Mouse (Mus musculus) forebrain, embryonic 14.5 days (tissue): ENCODE data around the gene Mvp. TPM values are rescaled to one million over a fixed set of nuclear protein-coding genes. Genes with fewer than 3 reads are reported as not detected.

Experiments used
- ATAC-seq: fragments of 200-750 bp; cut with Nextera tagmentation; 2 replicates; pipeline ENCODE4 v1.8.0; 2017; ENCODE audit warnings: mild to moderate bottlenecking, moderate library complexity
- DNase-seq: peaks from one replicate; pipeline ENCODE4 v3.0.0-alpha.2; 2015; ENCODE audit warnings: low spot score
- H3K27ac ChIP-seq: fragments of 300-500 bp; sonication (generic); 2 replicates; pipeline ENCODE4 v1.5.1; 2014; ENCODE audit warnings: low read depth, mild to moderate bottlenecking, control low read depth, low read length, moderate library complexity
- H3K27me3 ChIP-seq: fragments of 300-500 bp; sonication (generic); replicated peaks from 2 replicates; pipeline ENCODE4 v1.6.1; 2014; ENCODE audit warnings: low read length, control low read depth, mixed read lengths; ENCODE audit not compliant: control insufficient read depth, insufficient read depth
- H3K36me3 ChIP-seq: fragments of 300-500 bp; sonication (generic); 2 replicates; pipeline ENCODE4 v1.6.1; 2014; ENCODE audit warnings: low read length, control low read depth; ENCODE audit not compliant: control insufficient read depth, insufficient read depth
- H3K4me1 ChIP-seq: fragments of 300-500 bp; sonication (generic); 2 replicates; pipeline ENCODE4 v1.6.1; 2014; ENCODE audit warnings: antibody characterized with exemption, low read length, control low read depth; ENCODE audit not compliant: control insufficient read depth, insufficient read depth
- H3K4me2 ChIP-seq: fragments of 300-500 bp; sonication (generic); 2 replicates; pipeline ENCODE4 v1.6.1; 2014; ENCODE audit warnings: mild to moderate bottlenecking, control low read depth, low read length
- H3K4me3 ChIP-seq: fragments of 300-500 bp; sonication (generic); 2 replicates; pipeline ENCODE4 v1.5.1; 2014; ENCODE audit warnings: low read depth, low read length, control low read depth
- H3K9ac ChIP-seq: fragments of 300-500 bp; sonication (generic); 2 replicates; pipeline ENCODE4 v1.6.1; 2014; ENCODE audit warnings: mild to moderate bottlenecking, low read length, control low read depth, moderate library complexity
- H3K9me3 ChIP-seq: fragments of 300-500 bp; sonication (generic); replicated peaks from 2 replicates; pipeline ENCODE4 v1.6.1; 2016; ENCODE audit warnings: low read length, control low read depth, mixed read lengths; ENCODE audit not compliant: control insufficient read depth
- WGBS: fragments of 180-500 bp; shearing (Covaris S2); extraction: QIAGEN DNeasy Blood & Tissue Kit; methylation state at CpG from one replicate; pipeline ENCODE4 v1.1.7; 2014; 5-methylcytosine and 5-hydroxymethylcytosine counted together
- polyA plus RNA-seq: library from polyadenylated mRNA; unstranded; fragments of >200 nt; fragmentation: Nextera tagmentation; extraction: Ambion mirVana; gene quantifications from 2 replicates; pipeline ENCODE4 v1.2.1, GENCODE M21; 2014

Gene Mvp
- polyA plus RNA-seq, 1 experiment from 2014 or later, result 1.8 TPM

DNA sequence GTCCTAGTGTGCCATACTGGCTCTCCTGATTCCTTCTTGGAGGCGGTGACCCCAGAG is 38.7 kb downstream of the Mvp start, which contains the start of gene Cdipt:
Gene Cdipt (plus strand): TSS at position 22 of the 57 bp plus-strand sequence.
- Histone ChIP-seq H3K4me3 (peak within 1 kb of the TSS; percentile 100), H3K4me2 (peak within 1 kb of the TSS; percentile 57), H3K27ac (peak within 1 kb of the TSS; percentile 97), H3K9ac (peak within 1 kb of the TSS; percentile 98), H3K36me3 (peaks cover 30% of the 10 kb centered on the region), H3K4me1 (peaks cover 7% of the 10 kb centered on the region), H3K9me3 (no peaks in the 10 kb centered on the region), H3K27me3 (no peaks in the 10 kb centered on the region)
- no peak for ATAC-seq
- 0% methylated on average over 1 of the region's 1 CpGs for WGBS
- no peak for DNase-seq

GRCm38 (mm10) chr7:126975493-126975892 is 38.9 kb downstream of the Mvp start:
- Histone ChIP-seq H3K27ac (no peak overlapping the region), H3K36me3 (peaks cover 30% of the 10 kb centered on the region), H3K4me3 (peak overlapping the region; percentile 100; the same call in 1 of the 2 replicates), H3K9me3 (no peaks in the 10 kb centered on the region), H3K4me2 (peak overlapping the region; percentile 57; the same call in 1 of the 2 replicates), H3K9ac (0 out of 2 replicates have a peak overlapping the region, but pooled peaks have one; percentile 26), H3K4me1 (peaks cover 7% of the 10 kb centered on the region), H3K27me3 (no peaks in the 10 kb centered on the region)
- no peak for ATAC-seq
- WGBS, result 13% methylated on average over 8 of the region's 8 CpGs
- no peak for DNase-seq

- Histone ChIP-seq H3K27me3 (0 out of 2 replicates have a peak, but pooled peaks cover 5% of the 10 kb centered on the region), H3K4me2 (no peak overlapping the region), H3K9me3 (no peaks in the 10 kb centered on the region), H3K9ac (no peak overlapping the region), H3K27ac (no peak overlapping the region), H3K4me1 (no peaks in the 10 kb centered on the region), H3K36me3 (peaks cover 32% of the 10 kb centered on the region), H3K4me3 (no peak overlapping the region)
- ATAC-seq (no peak), DNase-seq (no peak)
- WGBS, result 59% methylated on average over 6 of the region's 6 CpGs
These were observed 47.1 kb downstream of the Mvp start for GRCm38 (mm10) chr7:126967361-126967760.

- no peaks in the 10 kb centered on the region for H3K4me1 ChIP-seq
- no peaks in the 10 kb centered on the region for H3K9me3 ChIP-seq
- H3K36me3 ChIP-seq, result peaks cover 44% of the 10 kb centered on the region
- DNase-seq (no peak), ATAC-seq (no peak)
- 0 out of 2 replicates have a peak, but pooled peaks cover 9% of the 10 kb centered on the region for H3K27me3 ChIP-seq
- no peak overlapping the region for H3K4me3 ChIP-seq
- no peak overlapping the region for H3K9ac ChIP-seq
- no peak overlapping the region for H3K4me2 ChIP-seq
- WGBS, result 57% methylated on average over 3 of the region's 3 CpGs
- H3K27ac ChIP-seq, result no peak overlapping the region
These were observed 48.9 kb downstream of the Mvp start for GRCm38 (mm10) chr7:126965568-126965967.

DNA sequence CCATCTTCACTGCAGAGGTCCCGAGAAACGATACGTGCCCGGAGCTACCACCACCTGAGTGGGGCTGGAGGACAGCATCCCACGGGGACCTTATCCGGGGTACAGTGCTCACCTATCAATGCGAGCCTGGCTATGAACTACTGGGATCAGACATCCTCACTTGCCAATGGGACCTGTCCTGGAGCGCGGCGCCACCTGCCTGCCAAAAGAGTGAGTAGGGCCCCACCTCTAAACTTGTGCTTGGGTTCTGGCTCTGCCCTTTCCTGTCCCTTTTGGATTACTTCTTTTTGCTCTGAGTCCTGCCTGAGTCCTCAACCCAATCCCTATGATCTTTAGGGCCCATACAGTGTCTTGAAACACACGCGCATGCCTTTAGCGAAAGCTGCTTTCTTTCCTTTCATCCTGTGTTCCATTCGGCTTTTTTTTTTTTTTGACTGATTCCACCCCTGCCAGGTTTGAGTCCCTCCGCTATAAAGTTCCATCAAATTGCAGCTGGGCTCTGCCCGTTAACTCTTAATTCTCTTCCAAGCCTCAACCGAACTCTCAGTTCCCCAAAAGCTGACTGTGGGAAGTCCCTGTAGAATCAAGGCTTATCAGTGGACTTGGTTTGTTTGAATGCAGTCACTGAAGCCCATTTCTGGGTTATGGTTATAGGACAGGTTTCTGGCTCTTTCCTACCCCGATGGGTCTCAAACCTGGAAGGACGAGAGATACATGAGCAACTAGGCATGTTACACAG is 50.7 kb downstream of the Mvp start:
- DNase-seq (peak; percentile 30), ATAC-seq (no peak)
- Histone ChIP-seq H3K27ac (no peak overlapping the region), H3K27me3 (0 out of 2 replicates have a peak, but pooled peaks cover 9% of the 10 kb centered on the region), H3K9ac (no peak overlapping the region), H3K4me3 (no peak overlapping the region), H3K9me3 (no peaks in the 10 kb centered on the region), H3K4me2 (no peak overlapping the region), H3K36me3 (peaks cover 56% of the 10 kb centered on the region), H3K4me1 (no peaks in the 10 kb centered on the region)
- 27% methylated on average over 19 of the region's 19 CpGs for WGBS

- no peaks in the 10 kb centered on the region for H3K4me1 ChIP-seq
- H3K9me3 ChIP-seq, result no peaks in the 10 kb centered on the region
- H3K4me2 ChIP-seq, result no peak overlapping the region
- H3K36me3 ChIP-seq, result peaks cover 45% of the 10 kb centered on the region
- 94% methylated on average over 4 of the region's 4 CpGs for WGBS
- H3K4me3 ChIP-seq, result no peak overlapping the region
- H3K27me3 ChIP-seq, result 0 out of 2 replicates have a peak, but pooled peaks cover 9% of the 10 kb centered on the region
- no peak overlapping the region for H3K9ac ChIP-seq
- ATAC-seq, result no peak
- no peak for DNase-seq
- H3K27ac ChIP-seq, result no peak overlapping the region
These were observed 52.5 kb downstream of the Mvp start for GRCm38 (mm10) chr7:126961965-126962364.

DNA sequence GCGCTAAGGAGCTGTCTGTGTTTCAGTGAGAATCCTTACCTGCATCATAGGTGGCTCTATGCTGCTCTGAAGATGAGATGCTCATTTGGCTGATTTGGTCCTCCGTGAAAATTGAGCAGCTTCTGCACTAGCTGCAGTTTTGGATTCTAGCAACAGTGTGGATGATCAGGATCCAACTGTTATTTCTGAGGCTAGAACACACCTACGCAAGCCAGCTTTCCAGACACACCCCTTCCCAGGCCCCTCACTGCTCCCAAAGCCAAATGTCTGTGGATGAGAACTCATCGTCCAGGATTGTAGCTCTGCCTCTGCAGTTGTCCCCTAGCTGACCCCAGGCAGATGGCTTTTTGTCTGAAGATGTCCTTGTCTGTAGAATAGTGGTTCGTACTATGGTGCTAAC is 53.3 kb downstream of the Mvp start:
- DNase-seq (no peak), ATAC-seq (no peak)
- H3K9me3 ChIP-seq, result no peaks in the 10 kb centered on the region
- H3K9ac ChIP-seq, result no peak overlapping the region
- H3K4me2 ChIP-seq, result no peak overlapping the region
- H3K27ac ChIP-seq, result no peak overlapping the region
- 88% methylated on average over 5 of the region's 5 CpGs for WGBS
- H3K27me3 ChIP-seq, result 0 out of 2 replicates have a peak, but pooled peaks cover 9% of the 10 kb centered on the region
- H3K36me3 ChIP-seq, result peaks cover 45% of the 10 kb centered on the region
- H3K4me3 ChIP-seq, result no peak overlapping the region
- H3K4me1 ChIP-seq, result no peaks in the 10 kb centered on the region

DNA sequence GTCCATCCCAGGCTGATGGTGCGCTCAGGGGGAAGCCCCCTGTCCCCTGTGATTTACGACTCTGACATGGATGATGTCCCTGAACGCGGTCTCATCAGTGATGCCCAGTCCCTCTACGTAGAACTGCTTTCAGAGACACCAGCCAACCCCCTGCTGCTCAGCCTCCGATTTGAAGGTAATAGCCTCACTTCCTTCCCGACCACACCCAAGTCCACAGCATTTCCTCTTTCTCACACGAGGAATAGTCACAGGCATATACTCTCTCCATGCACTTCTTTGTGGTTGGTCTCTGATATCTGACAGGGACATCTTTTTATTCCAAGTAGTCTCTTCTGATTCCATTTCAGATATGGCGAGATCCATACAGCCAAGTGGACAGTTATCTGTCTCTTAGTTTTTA is 54.6 kb downstream of the Mvp start:
- Histone ChIP-seq H3K9ac (no peak overlapping the region), H3K9me3 (no peaks in the 10 kb centered on the region), H3K27me3 (0 out of 2 replicates have a peak, but pooled peaks cover 9% of the 10 kb centered on the region), H3K27ac (no peak overlapping the region), H3K4me1 (no peaks in the 10 kb centered on the region), H3K4me2 (no peak overlapping the region), H3K36me3 (peaks cover 42% of the 10 kb centered on the region), H3K4me3 (no peak overlapping the region)
- no peak for DNase-seq
- no peak for ATAC-seq
- 77% methylated on average over 9 of the region's 9 CpGs for WGBS

- H3K4me3 ChIP-seq, result no peak overlapping the region
- DNase-seq (no peak), ATAC-seq (no peak)
- H3K4me1 ChIP-seq, result peaks cover 11% of the 10 kb centered on the region
- H3K27me3 ChIP-seq, result no peaks in the 10 kb centered on the region
- WGBS, result 60% methylated on average over 3 of the region's 3 CpGs
- no peaks in the 10 kb centered on the region for H3K9me3 ChIP-seq
- peaks cover 14% of the 10 kb centered on the region; the same call in 1 of the 2 replicates for H3K36me3 ChIP-seq
- no peak overlapping the region for H3K4me2 ChIP-seq
- H3K27ac ChIP-seq, result no peak overlapping the region
- H3K9ac ChIP-seq, result no peak overlapping the region
These were observed 59.3 kb downstream of the Mvp start for GRCm38 (mm10) chr7:126955125-126955524.
